Mouse (Mus musculus) brain, embryonic 18.5 days (tissue): Measurements from ENCODE around the gene Kif9.

Experiments
- DNase-seq: peaks from one replicate; pipeline ENCODE4 v3.0.0-alpha.2; 2012; ENCODE audit warnings: low read depth, low spot score

Gene Kif9

DNA sequence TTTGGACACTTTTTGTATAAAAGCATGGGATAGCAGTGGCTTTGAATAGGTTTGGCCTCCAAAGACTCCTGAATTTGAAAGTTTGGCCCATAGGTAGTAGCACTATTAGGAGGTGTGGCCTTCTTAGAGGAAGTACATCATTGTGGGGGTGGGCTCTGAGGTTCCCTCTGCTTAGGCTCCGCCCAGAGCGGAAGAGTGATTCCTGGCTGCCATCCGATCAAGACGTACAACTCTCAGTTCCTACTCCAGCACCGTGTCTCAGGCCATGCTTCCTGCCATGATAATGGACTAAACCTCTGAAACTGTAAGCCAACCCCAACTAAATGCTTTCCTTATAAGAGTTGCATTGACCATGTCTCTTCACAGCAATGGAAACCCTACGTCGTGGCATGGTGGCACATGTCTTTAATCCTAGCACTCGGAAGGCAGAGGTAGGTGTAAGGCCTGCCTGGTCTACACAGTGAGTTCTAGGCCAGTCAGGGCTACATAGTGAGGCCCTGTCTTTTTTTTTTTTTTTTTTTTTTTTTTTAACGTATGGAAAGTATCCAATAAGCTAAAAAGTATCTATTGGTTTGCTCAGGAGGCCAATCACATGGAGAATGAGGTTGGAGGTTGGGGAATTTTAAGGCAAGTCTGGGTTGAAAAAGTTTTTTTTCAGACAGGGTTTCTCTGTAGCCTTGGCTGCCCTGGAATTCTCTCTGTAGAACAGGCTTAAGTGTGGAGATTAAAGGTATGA is 52.4 kb downstream of the Kif9 start:
- no peak for DNase-seq

DNA sequence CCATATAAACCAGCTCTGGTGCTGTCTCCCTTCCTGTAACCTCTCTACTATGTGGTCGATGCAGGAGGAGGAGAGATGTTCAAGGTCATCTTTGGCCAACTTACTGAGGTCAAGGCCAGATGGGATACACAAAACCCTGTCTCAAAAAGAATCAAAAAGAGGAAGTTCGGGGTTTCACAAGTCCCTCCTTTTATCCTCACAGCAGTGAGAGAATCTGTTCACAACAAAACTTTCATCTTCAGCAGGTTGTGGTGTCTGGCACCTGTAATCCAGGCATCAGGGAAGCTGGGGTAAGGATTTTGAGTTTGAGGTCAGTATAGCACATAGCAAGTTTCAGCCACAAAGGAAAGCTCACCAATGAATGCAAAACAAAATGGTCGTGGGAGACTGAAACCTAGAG is 53.9 kb downstream of the Kif9 start:
- no peak for DNase-seq

DNA sequence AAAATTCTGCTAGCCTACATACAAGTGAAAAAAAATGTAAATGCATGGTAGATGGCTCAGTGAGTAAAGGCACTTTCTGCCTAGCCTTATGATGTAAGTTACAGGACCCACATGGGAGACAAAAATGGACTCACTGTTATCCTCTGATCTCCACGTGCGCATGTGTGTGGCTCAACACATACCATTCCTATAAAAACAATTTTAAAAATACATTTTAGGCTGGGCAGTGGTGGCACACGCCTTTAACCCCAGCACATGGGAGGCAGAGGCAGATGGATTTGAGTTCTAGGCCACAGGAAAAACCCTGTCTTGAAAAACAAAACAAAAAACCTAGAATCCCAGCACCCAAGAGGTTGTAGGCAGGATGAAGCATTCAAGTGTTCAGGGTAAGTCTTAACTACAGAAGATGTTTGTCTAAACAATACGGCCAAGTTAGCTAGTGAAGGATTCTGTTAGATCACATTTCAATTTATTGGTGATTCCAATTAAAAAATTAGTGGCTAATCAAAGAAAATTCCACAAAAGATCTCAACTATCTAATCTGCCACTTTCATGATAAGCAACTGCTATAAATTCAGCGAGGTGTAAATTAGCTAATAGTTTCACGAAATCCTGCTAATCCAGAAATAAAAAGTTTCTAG is 54.5 kb downstream of the Kif9 start:
- no peak for DNase-seq

DNA sequence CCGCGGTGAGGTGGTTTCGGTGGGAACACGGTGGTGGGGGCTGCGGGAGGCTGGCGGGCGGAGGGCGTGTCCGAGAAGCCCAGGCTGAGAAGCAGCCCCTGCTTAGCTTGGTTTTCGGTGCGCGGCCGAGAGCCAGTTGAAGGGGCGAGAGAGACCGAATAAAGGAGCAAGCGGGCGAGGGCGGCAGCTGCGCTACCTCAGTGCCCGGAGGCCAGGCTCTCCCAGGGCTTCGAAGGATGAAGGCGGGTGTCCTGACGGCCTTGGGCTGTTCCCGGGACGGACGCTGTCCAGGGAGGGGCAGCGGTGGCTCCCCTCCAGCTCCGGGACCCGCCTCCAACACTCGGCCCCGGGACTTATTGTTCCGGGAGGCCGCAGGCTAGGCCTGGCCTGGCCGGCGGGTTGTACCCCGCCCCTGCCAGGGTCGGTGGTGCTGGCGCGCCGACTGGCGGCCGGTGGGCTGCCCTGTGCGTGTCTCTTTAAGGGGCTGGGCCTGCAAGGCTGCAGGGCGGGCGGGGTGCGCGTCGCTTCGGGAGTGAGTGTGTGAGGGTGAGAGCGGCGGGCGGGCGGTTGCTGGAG is 55.2 kb downstream of the Kif9 start:
- peak; percentile 89 for DNase-seq

- DNase-seq = peak; percentile 24
Measured at GRCm38 (mm10) chr9:110532538-110533291, 56.0 kb downstream of the Kif9 start, which contains the start of gene Setd2. Gene Setd2, plus strand, starts transcription at chr9:110532597.

- DNase-seq = no peak
Measured at GRCm38 (mm10) chr9:110533645-110534044, 56.9 kb downstream of the Kif9 start.

- no peak for DNase-seq
Measured at GRCm38 (mm10) chr9:110535114-110535513, 58.4 kb downstream of the Kif9 start.

DNA sequence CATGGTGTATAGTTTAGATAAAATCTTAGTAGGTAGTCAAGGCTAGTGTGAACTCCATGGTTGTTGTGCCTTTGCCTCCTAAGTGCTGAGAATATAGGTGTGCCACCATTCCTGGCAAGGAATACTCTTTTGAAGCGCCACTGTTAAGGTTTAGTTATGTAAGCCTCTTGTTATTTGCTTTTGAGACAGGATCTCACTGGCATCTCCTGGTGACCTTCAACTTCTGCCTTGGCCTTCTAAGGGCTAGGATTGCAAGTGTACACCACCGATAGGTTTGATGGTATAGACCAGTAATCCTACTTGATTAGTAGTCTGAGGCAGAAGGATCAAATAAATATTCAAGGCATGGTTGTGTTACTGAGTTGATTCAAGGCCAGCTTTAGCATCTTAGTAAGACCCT is 59.9 kb downstream of the Kif9 start:
- no peak for DNase-seq

DNA sequence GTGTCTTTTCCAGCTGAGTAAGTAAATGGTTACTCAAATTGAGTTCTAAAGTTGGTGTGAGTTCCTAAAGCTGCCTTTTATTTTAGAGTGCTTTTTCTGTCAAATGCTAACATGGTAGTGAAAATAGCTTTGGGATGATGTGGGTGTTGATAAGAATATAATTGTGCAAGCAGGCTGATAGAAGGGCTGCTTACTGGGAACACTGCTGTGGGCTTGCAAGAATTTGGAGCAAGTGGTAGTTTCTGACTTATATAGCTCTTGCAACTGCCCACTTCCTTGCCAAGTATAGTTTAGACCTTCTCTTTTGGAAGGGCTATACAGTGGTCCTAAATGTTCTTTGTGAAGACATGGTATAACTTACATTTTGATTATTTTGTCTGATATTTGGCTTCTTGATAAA is 61.8 kb downstream of the Kif9 start:
- no peak for DNase-seq

GRCm38 (mm10) chr9:110541988-110542387 is 65.2 kb downstream of the Kif9 start:
- DNase-seq = no peak

DNA sequence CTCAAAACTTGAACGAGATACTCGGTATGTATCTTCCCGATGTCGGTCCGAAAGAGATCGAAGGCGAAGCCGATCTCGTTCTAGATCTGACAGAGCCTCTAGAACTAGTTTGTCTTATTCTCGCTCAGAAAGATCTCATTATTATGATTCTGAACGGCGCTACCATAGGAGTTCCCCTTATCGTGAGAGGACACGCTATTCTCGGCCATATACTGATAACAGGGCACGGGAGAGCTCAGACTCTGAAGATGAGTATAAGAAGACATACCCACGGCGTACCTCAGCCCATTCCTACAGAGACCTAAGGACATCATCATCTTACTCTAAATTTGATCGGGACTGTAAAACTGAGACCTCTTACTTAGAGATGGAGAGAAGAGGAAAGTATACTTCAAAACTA is 71.5 kb downstream of the Kif9 start:
- DNase-seq = no peak

DNA sequence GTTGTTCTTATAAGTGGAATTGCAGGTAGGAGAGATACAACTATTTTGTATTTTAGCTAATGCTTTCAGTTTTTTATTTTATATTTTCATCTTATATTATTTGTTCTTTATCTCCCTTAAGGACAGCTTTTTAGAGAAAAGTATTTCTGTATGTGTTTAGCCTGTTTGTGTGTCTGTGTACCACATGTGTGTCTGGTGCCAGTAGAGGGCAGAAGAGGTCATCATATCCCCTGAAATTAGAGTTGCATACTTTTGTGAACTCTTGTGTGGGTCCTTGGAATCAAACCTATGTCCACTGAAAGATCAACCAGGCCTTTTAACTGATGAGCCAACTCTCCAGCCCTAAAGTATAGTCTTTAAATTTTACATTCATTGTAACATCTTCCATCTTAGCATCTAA is 91.6 kb downstream of the Kif9 start:
- DNase-seq = no peak
